Mouse (Mus musculus): ENCODE results near the gene Sh3d19. TPM values are rescaled to one million over a fixed set of nuclear protein-coding genes. Genes with fewer than 3 reads are reported as not detected.

Gene Sh3d19
- polyA plus RNA-seq, 1 experiment from 2014 or later = 10.9 TPM

GRCm38 (mm10) chr3:86040286-86041201 is 69.6 kb downstream of the Sh3d19 start:
- Histone ChIP-seq H3K4me2 (replicated peaks) (no peak overlapping the region), H3K4me3 (no peak overlapping the region), H3K27me3 (replicated peaks) (no peaks in the 10 kb centered on the region), H3K9ac (no peak overlapping the region), H3K27ac (no peak overlapping the region), H3K36me3 (no peaks in the 10 kb centered on the region), H3K9me3 (no peaks in the 10 kb centered on the region; the same call in 1 of the 2 replicates), H3K4me1 (no peaks in the 10 kb centered on the region)
- WGBS = 63% methylated on average over 14 of the region's 14 CpGs
- ATAC-seq (ENCODE audit: low FRiP score, low read depth) = no peak

GRCm38 (mm10) chr3:86047686-86048408 is 76.9 kb downstream of the Sh3d19 start:
- WGBS = 95% methylated on average over 9 of the region's 9 CpGs
- Histone ChIP-seq H3K27me3 (replicated peaks) (no peaks in the 10 kb centered on the region), H3K4me3 (no peak overlapping the region), H3K9me3 (peaks cover 5% of the 10 kb centered on the region; the same call in 1 of the 2 replicates), H3K36me3 (no peaks in the 10 kb centered on the region), H3K27ac (no peak overlapping the region), H3K9ac (no peak overlapping the region), H3K4me2 (replicated peaks) (no peak overlapping the region), H3K4me1 (no peaks in the 10 kb centered on the region)
- ATAC-seq (ENCODE audit: low FRiP score, low read depth) = no peak

- H3K9ac ChIP-seq = no peak overlapping the region
- 83% methylated on average over 2 of the region's 2 CpGs for WGBS
- H3K4me2 ChIP-seq (replicated peaks) = no peak overlapping the region
- H3K27me3 ChIP-seq (replicated peaks) = no peaks in the 10 kb centered on the region
- ATAC-seq (ENCODE audit: low FRiP score, low read depth) = no peak
- H3K27ac ChIP-seq = no peak overlapping the region
- no peaks in the 10 kb centered on the region for H3K4me1 ChIP-seq
- no peak overlapping the region for H3K4me3 ChIP-seq
- H3K9me3 ChIP-seq = 0 out of 2 replicates have a peak, but pooled peaks cover 5% of the 10 kb centered on the region
- H3K36me3 ChIP-seq = no peaks in the 10 kb centered on the region
These were observed 78.1 kb downstream of the Sh3d19 start for GRCm38 (mm10) chr3:86049041-86049440.

- Histone ChIP-seq H3K27ac (no peak overlapping the region), H3K4me1 (no peaks in the 10 kb centered on the region), H3K4me2 (replicated peaks) (no peak overlapping the region), H3K4me3 (no peak overlapping the region), H3K9me3 (no peaks in the 10 kb centered on the region), H3K36me3 (no peaks in the 10 kb centered on the region), H3K27me3 (replicated peaks) (no peaks in the 10 kb centered on the region), H3K9ac (no peak overlapping the region)
- ATAC-seq (ENCODE audit: low FRiP score, low read depth) = no peak
- WGBS = 84% methylated on average over 4 of the region's 4 CpGs
These were observed 85.8 kb downstream of the Sh3d19 start for GRCm38 (mm10) chr3:86056678-86057077.

GRCm38 (mm10) chr3:86057436-86058095 is 86.7 kb downstream of the Sh3d19 start:
- no peak for ATAC-seq (ENCODE audit: low FRiP score, low read depth)
- no peaks in the 10 kb centered on the region for H3K4me1 ChIP-seq
- no peaks in the 10 kb centered on the region for H3K9me3 ChIP-seq
- 70% methylated on average over 6 of the region's 6 CpGs for WGBS
- H3K36me3 ChIP-seq = no peaks in the 10 kb centered on the region
- H3K9ac ChIP-seq = no peak overlapping the region
- H3K27ac ChIP-seq = no peak overlapping the region
- no peak overlapping the region for H3K4me2 ChIP-seq (replicated peaks)
- no peaks in the 10 kb centered on the region for H3K27me3 ChIP-seq (replicated peaks)
- no peak overlapping the region for H3K4me3 ChIP-seq

- 91% methylated on average over 11 of the region's 11 CpGs for WGBS
- H3K27me3 ChIP-seq (replicated peaks) = no peaks in the 10 kb centered on the region
- no peak overlapping the region for H3K27ac ChIP-seq
- no peak overlapping the region for H3K9ac ChIP-seq
- H3K4me2 ChIP-seq (replicated peaks) = no peak overlapping the region
- no peak for ATAC-seq (ENCODE audit: low FRiP score, low read depth)
- H3K4me1 ChIP-seq = no peaks in the 10 kb centered on the region
- no peaks in the 10 kb centered on the region for H3K9me3 ChIP-seq
- H3K36me3 ChIP-seq = no peaks in the 10 kb centered on the region
- H3K4me3 ChIP-seq = no peak overlapping the region
These were observed 98.8 kb downstream of the Sh3d19 start for GRCm38 (mm10) chr3:86069646-86070250.

GRCm38 (mm10) chr3:86070799-86071198 is 99.9 kb downstream of the Sh3d19 start:
- H3K36me3 ChIP-seq = no peaks in the 10 kb centered on the region
- H3K27me3 ChIP-seq (replicated peaks) = no peaks in the 10 kb centered on the region
- no peak overlapping the region for H3K4me2 ChIP-seq (replicated peaks)
- H3K4me3 ChIP-seq = no peak overlapping the region
- ATAC-seq (ENCODE audit: low FRiP score, low read depth) = no peak
- no peak overlapping the region for H3K9ac ChIP-seq
- WGBS = 92% methylated on average over 7 of the region's 7 CpGs
- no peaks in the 10 kb centered on the region for H3K4me1 ChIP-seq
- no peaks in the 10 kb centered on the region for H3K9me3 ChIP-seq
- no peak overlapping the region for H3K27ac ChIP-seq

GRCm38 (mm10) chr3:86072066-86072465 is 101.2 kb downstream of the Sh3d19 start:
- no peak overlapping the region for H3K4me3 ChIP-seq
- no peak overlapping the region for H3K9ac ChIP-seq
- ATAC-seq (ENCODE audit: low FRiP score, low read depth) = no peak
- no peaks in the 10 kb centered on the region for H3K9me3 ChIP-seq
- no peaks in the 10 kb centered on the region for H3K36me3 ChIP-seq
- 86% methylated on average over 3 of the region's 3 CpGs for WGBS
- no peak overlapping the region for H3K4me2 ChIP-seq (replicated peaks)
- H3K27me3 ChIP-seq (replicated peaks) = no peaks in the 10 kb centered on the region
- no peaks in the 10 kb centered on the region for H3K4me1 ChIP-seq
- H3K27ac ChIP-seq = no peak overlapping the region

GRCm38 (mm10) chr3:86072889-86073288 is 102.0 kb downstream of the Sh3d19 start:
- no peak overlapping the region for H3K27ac ChIP-seq
- 78% methylated on average over 5 of the region's 5 CpGs for WGBS
- H3K27me3 ChIP-seq (replicated peaks) = no peaks in the 10 kb centered on the region
- H3K4me2 ChIP-seq (replicated peaks) = no peak overlapping the region
- no peaks in the 10 kb centered on the region for H3K36me3 ChIP-seq
- no peak overlapping the region for H3K9ac ChIP-seq
- H3K4me3 ChIP-seq = no peak overlapping the region
- H3K9me3 ChIP-seq = no peaks in the 10 kb centered on the region
- ATAC-seq (ENCODE audit: low FRiP score, low read depth) = no peak
- no peaks in the 10 kb centered on the region for H3K4me1 ChIP-seq

- Histone ChIP-seq H3K4me1 (no peaks in the 10 kb centered on the region), H3K36me3 (no peaks in the 10 kb centered on the region), H3K9me3 (no peaks in the 10 kb centered on the region), H3K9ac (no peak overlapping the region), H3K4me3 (no peak overlapping the region), H3K4me2 (replicated peaks) (no peak overlapping the region), H3K27me3 (replicated peaks) (no peaks in the 10 kb centered on the region), H3K27ac (no peak overlapping the region)
- WGBS = 95% methylated on average over 5 of the region's 5 CpGs
- ATAC-seq (ENCODE audit: low FRiP score, low read depth) = no peak
These were observed 104.7 kb downstream of the Sh3d19 start for GRCm38 (mm10) chr3:86075593-86075992.

- no peak for ATAC-seq (ENCODE audit: low FRiP score, low read depth)
- H3K27me3 ChIP-seq (replicated peaks) = no peaks in the 10 kb centered on the region
- no peak overlapping the region for H3K4me3 ChIP-seq
- H3K27ac ChIP-seq = no peak overlapping the region
- WGBS = 87% methylated on average over 14 of the region's 14 CpGs
- no peaks in the 10 kb centered on the region for H3K36me3 ChIP-seq
- H3K9ac ChIP-seq = no peak overlapping the region
- no peaks in the 10 kb centered on the region for H3K9me3 ChIP-seq
- no peak overlapping the region for H3K4me2 ChIP-seq (replicated peaks)
- H3K4me1 ChIP-seq = no peaks in the 10 kb centered on the region
These were observed 105.8 kb downstream of the Sh3d19 start for GRCm38 (mm10) chr3:86076511-86077283.
